Mouse (Mus musculus): ENCODE measurements around the gene Hoxb5. TPM values are rescaled to one million over a fixed set of nuclear protein-coding genes. Genes with fewer than 3 reads are reported as not detected.

Gene Hoxb5
- polyA plus RNA-seq, 1 experiment = not detected

DNA sequence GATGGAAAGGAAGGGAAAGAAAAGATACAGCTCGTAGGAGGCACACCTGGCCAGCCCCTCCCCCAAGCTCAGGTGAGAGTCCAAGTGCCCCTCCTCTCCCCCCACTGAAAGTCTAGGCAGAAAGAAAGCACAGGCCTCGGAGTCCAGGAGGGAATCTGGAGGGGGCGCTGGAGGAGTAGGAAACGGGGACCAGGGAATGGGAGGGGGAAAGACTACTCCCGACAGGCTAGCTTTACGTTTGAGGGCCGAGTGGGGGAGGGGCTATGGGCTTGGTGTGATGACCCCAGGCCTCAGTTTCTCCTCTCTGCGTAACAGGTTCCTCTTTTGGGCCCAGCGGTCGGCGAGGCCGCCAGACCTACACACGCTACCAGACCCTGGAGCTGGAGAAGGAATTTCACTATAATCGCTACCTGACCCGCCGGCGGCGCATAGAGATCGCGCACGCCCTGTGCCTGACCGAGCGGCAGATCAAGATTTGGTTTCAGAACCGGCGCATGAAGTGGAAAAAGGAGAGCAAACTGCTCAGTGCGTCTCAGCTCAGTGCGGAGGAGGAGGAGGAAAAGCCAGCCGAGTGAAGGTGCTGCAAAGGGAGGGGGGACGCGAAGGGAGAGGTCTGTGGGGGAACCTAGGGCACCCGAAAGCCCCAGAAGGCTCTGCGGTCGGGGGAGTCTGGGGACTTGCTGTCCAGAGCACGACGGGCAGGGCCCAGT lies 2.6 kb upstream of the Hoxb5 start:
- H3K4me3 ChIP-seq (ENCODE audit: insufficient read depth, low read length) = no peak overlapping the region
- H3K27ac ChIP-seq (ENCODE audit: insufficient read depth, low read depth, low read length) = no peak overlapping the region
- no peak for TF ChIP-seq POLR2A (IDR thresholded peaks at IDR 0.05; ENCODE audit: borderline replicate concordance, low read depth, low read length)
- no peak for TF ChIP-seq CTCF (IDR thresholded peaks at IDR 0.05; ENCODE audit: low read depth, low read length)
- no peaks in the 10 kb centered on the region for H3K4me1 ChIP-seq (ENCODE audit: control insufficient read depth, insufficient read depth, low read length)

DNA sequence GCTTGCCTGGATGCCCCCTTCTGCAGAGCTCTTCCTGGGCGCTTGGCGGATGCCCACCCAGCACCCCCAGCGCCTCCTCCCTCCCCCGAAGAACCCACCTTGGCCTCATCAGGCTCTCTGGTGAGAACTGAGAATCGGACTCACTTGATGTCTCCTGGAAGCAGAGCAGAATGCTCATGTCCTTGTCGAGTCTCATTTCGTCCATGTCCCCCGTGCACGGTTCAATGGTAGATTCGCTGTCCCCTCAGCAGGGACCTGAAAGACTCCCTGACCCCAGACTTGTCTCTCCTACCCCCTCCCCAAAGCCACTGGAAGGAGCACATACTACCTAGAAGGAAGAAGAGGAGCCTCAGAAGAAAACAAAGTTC lies 2.1 kb upstream of the Hoxb5 start:
- TF ChIP-seq CTCF (IDR thresholded peaks at IDR 0.05; ENCODE audit: low read depth, low read length) (no peak), POLR2A (IDR thresholded peaks at IDR 0.05; ENCODE audit: borderline replicate concordance, low read depth, low read length) (no peak)
- Histone ChIP-seq H3K4me1 (ENCODE audit: control insufficient read depth, insufficient read depth, low read length) (no peaks in the 10 kb centered on the region), H3K27ac (ENCODE audit: insufficient read depth, low read depth, low read length) (no peak overlapping the region), H3K4me3 (ENCODE audit: insufficient read depth, low read length) (no peak overlapping the region)

DNA sequence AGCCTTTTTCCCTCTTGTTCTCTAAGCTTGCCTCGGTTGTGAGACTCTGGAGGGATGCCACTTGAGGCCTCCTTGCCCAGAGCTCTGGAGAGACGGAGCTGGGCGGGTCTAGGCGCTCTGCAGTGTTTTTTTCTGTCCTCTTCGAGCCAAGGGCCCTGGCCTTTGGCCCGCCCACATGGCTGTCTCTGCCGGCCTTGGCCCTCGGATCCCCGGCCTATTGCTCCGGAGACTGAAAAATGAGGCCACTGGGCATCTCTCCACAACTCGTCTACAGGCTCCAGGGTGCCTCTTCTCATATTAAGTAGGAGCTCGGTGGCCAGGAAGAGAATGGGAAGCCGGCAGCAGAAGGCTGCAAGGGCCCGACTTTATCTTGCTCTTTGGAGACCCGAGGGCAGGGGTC lies 1.3 kb upstream of the Hoxb5 start:
- H3K27ac ChIP-seq (ENCODE audit: insufficient read depth, low read depth, low read length) = no peak overlapping the region
- no peaks in the 10 kb centered on the region for H3K4me1 ChIP-seq (ENCODE audit: control insufficient read depth, insufficient read depth, low read length)
- no peak for TF ChIP-seq POLR2A (IDR thresholded peaks at IDR 0.05; ENCODE audit: borderline replicate concordance, low read depth, low read length)
- no peak for TF ChIP-seq CTCF (IDR thresholded peaks at IDR 0.05; ENCODE audit: low read depth, low read length)

DNA sequence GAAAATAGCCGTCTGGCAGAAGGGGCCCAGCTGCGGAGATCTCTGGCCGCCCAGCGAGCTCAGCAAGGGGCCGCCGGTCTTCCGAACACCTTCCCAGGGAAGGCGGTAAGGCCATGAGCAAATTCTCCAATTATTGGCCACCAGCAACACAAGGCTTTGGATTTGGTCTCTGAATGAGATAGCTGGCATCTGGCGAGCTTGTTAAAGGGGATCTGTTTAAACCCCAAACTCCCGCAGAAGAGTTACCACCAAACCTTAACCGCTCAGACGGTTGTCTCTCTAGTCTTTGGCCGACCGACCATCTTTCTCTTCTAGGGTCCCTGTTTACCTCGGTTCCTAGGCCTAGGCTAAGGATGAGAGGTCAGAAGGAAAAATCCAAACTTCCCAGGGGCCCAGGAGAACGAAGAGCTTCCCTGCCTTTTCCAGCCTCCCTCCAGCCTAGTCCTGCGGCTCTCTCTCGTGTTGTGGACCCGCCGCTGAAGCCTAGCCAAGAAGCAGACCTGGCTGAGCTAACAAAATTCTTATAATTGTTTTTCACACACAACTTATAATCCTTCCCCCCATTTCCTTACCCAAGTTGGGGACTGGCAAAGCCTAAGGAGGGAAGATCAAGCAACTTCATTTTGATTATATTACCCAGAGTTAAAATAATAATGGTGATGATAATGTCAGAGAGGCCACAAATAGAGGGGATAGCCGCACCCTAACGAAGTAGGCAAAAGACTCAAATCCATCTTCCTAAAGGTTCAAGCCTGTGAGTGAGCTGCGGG lies 570 bp upstream of the Hoxb5 start:
- H3K27ac ChIP-seq (ENCODE audit: insufficient read depth, low read depth, low read length) = no peak overlapping the region
- H3K4me1 ChIP-seq (ENCODE audit: control insufficient read depth, insufficient read depth, low read length) = no peaks in the 10 kb centered on the region
- H3K4me3 ChIP-seq (ENCODE audit: insufficient read depth, low read length) = no peak overlapping the region
- no peak for TF ChIP-seq POLR2A (IDR thresholded peaks at IDR 0.05; ENCODE audit: borderline replicate concordance, low read depth, low read length)
- TF ChIP-seq CTCF (IDR thresholded peaks at IDR 0.05; ENCODE audit: low read depth, low read length) = no peak

More for the DNA sequence above, 1.3 kb upstream of the Hoxb5 start:
- no peak overlapping the region for H3K4me3 ChIP-seq (ENCODE audit: insufficient read depth, low read length)

DNA sequence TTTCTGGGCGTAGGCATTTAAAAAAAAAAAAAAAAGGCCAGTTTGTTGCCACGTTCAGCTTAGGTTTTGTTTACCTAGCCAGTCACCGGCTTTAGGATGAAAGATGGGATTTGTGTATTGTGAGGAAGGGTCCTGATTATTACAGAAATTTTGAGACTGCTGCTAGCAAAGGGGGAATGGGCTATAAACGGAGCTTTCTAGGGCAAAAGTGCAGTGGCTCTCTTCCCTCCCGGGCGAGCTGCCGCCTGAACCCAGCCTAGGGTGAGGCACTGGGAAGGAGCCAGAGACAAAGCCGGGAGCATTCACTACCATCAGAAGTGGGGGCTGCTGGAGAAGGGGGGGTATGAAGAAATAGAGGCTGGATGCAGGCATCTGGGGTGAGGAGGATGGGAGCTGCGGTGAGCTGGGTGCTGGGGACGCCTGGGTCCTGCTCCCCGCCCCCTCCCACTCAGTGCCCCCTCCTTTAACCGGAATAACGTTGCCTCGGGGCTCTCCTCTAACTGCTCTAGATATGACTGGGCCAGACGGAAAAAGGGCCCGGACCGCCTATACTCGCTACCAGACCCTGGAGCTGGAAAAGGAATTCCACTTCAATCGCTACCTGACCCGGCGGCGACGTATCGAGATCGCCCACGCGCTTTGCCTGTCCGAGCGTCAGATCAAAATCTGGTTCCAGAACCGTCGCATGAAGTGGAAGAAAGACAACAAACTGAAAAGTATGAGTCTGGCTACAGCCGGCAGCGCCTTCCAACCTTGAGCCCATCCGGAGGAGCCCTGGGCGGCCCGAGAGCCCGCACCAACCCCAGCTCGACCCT lies 1.5 kb downstream of the Hoxb5 start:
- Histone ChIP-seq H3K4me1 (ENCODE audit: control insufficient read depth, insufficient read depth, low read length) (peaks cover 6% of the 10 kb centered on the region), H3K4me3 (ENCODE audit: insufficient read depth, low read length) (no peak overlapping the region), H3K27ac (ENCODE audit: insufficient read depth, low read depth, low read length) (no peak overlapping the region)
- no peak for TF ChIP-seq POLR2A (IDR thresholded peaks at IDR 0.05; ENCODE audit: borderline replicate concordance, low read depth, low read length)
- TF ChIP-seq CTCF (IDR thresholded peaks at IDR 0.05; ENCODE audit: low read depth, low read length) = no peak

DNA sequence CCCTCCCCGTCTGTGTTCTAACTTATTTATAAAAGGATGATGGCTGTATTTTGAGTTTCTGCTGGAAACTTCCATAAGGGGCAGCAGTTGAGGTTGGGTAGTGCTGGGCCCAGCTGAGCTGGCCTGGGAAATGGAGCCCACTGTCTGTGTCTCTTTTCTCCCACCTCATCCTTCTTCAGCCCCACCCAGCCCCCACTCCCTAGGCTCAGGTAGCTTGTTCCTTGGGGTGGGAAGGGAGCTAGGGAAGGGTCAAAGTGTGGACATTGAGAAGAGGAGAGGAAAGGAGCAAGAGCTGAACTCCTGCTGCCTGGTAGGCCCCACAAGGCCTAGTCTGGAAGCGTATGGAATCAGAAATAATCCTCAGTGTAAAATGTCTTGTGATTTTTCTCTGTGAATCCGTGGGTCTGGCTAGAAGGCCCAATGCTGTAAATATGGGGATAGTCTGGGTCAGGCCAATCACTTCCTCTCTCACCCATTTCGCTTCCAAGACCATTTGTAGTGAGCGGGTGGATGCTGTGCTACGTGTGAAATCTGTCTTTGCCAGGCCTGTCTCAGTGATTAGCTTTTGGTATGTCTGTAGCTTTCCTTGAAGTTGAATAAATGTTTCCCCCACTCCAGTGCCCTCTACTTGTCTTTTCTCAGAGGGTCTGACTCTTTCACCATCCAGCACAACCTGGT lies 2.5 kb downstream of the Hoxb5 start:
- H3K27ac ChIP-seq (ENCODE audit: insufficient read depth, low read depth, low read length) = no peak overlapping the region
- no peak for TF ChIP-seq POLR2A (IDR thresholded peaks at IDR 0.05; ENCODE audit: borderline replicate concordance, low read depth, low read length)
- no peak for TF ChIP-seq CTCF (IDR thresholded peaks at IDR 0.05; ENCODE audit: low read depth, low read length)
- H3K4me1 ChIP-seq (ENCODE audit: control insufficient read depth, insufficient read depth, low read length) = peaks cover 6% of the 10 kb centered on the region
- no peak overlapping the region for H3K4me3 ChIP-seq (ENCODE audit: insufficient read depth, low read length)

DNA sequence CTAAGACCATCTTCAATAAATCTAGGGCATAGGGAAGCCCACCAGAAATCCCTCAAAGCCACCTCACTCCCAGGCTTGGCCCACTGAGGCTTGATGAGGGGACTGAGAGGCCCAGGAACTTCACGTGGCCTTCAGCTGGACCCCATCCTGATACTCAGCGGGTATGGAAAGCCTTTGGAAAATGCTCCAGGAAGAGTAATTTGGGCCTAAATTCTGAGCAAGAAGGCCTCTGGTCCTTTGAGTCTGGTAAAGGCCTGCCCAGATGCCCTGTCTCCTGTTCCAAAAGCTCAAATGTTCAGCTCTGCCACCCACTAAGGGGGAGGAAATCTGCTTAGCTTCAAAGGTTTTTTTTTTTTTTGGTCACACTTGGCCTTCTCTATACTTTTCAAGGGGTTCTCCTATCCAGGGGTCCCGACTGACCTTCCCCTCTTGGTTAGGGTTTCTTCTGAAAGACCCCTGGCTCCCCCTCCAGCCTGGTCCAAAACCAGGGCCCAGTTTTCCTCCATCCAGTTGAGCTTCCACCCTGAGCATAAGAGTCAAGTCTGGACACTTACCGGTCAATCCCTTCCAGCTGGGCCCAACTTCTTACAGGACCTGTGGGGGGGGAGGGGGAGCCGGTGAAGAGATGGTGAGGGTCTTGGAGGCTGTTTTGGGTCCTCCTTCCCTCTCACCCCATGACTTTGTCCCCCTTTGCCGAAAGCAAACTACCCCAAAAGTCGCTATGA lies 3.2 kb downstream of the Hoxb5 start:
- peaks cover 6% of the 10 kb centered on the region for H3K4me1 ChIP-seq (ENCODE audit: control insufficient read depth, insufficient read depth, low read length)
- TF ChIP-seq POLR2A (IDR thresholded peaks at IDR 0.05; ENCODE audit: borderline replicate concordance, low read depth, low read length) (no peak), CTCF (IDR thresholded peaks at IDR 0.05; ENCODE audit: low read depth, low read length) (no peak)
- no peak overlapping the region for H3K4me3 ChIP-seq (ENCODE audit: insufficient read depth, low read length)
- no peak overlapping the region for H3K27ac ChIP-seq (ENCODE audit: insufficient read depth, low read depth, low read length)

DNA sequence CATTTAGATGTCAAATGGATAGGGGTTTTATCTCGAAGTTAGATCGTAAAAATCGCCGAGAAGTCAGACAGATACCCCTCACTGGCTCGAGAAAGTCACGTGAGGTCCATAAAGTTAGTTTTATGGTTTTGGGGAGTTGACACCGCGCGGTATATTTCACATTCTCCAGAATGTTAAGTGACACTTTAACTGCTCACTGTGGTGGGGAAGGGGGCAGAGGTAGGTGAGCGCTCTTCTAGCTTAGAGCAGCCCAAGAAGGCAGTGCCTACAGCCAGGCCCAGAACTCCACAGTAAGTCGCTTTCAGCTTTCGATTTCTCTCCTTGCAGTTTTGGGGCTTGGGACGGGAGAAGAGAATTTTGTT lies 3.8 kb downstream of the Hoxb5 start:
- Histone ChIP-seq H3K4me3 (ENCODE audit: insufficient read depth, low read length) (no peak overlapping the region), H3K27ac (ENCODE audit: insufficient read depth, low read depth, low read length) (no peak overlapping the region)
- no peak for TF ChIP-seq POLR2A (IDR thresholded peaks at IDR 0.05; ENCODE audit: borderline replicate concordance, low read depth, low read length)
- no peak for TF ChIP-seq CTCF (IDR thresholded peaks at IDR 0.05; ENCODE audit: low read depth, low read length)

DNA sequence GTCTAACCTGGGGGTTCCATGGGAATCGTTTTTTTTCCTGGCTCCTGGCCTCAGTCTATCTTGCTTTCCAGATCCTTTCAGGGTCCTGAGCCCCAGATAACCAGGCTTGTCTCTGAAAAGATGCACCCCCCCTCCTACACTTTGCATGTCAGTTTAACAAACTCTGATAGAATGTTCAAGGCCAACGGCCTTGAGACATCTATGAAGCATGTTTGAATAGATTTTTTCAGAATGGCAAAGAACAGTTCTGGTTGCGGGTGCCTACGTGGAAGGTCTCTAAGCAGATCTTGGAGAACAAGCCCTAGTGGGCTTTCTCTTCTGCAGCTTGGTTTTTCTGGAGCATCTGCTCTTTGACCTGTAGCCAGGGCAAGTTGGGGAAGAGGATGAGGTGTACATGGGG lies 5.6 kb downstream of the Hoxb5 start:
- no peak overlapping the region for H3K4me3 ChIP-seq (ENCODE audit: insufficient read depth, low read length)
- H3K27ac ChIP-seq (ENCODE audit: insufficient read depth, low read depth, low read length) = no peak overlapping the region
- TF ChIP-seq POLR2A (IDR thresholded peaks at IDR 0.05; ENCODE audit: borderline replicate concordance, low read depth, low read length) (no peak), CTCF (IDR thresholded peaks at IDR 0.05; ENCODE audit: low read depth, low read length) (no peak)

More for the DNA sequence above, 3.8 kb downstream of the Hoxb5 start:
- peaks cover 8% of the 10 kb centered on the region for H3K4me1 ChIP-seq (ENCODE audit: control insufficient read depth, insufficient read depth, low read length)

More for the DNA sequence above, 5.6 kb downstream of the Hoxb5 start:
- peaks cover 8% of the 10 kb centered on the region for H3K4me1 ChIP-seq (ENCODE audit: control insufficient read depth, insufficient read depth, low read length)
